Mouse (Mus musculus): ENCODE results near the gene Cnnm2. TPM values are rescaled to one million over a fixed set of nuclear protein-coding genes. Genes with fewer than 3 reads are reported as not detected.

The Cnnm2 gene
- total and polyA plus RNA-seq, 2 experiments from 2014 or later = 6.2 to 16.6 TPM

GRCm38 (mm10) chr19:46763932-46764762 lies 2.8 kb downstream of the Cnnm2 start:
- DNase-seq (no peak), ATAC-seq (no peak)
- Histone ChIP-seq H3K4me3 (ENCODE audit: low read depth, low read length) (peak overlapping the region; percentile 91), H3K4me1 (ENCODE audit: insufficient read depth) (peaks cover 18% of the 10 kb centered on the region), H3K27ac (ENCODE audit: low read depth, low read length) (no peak overlapping the region), H3K9ac (no peak overlapping the region), H3K9me3 (ENCODE audit: low read length) (no peaks in the 10 kb centered on the region), H3K36me3 (ENCODE audit: insufficient read depth) (no peaks in the 10 kb centered on the region), H3K4me2 (ENCODE audit: low read depth) (peak overlapping the region; percentile 92), H3K27me3 (ENCODE audit: insufficient read depth, low read length) (0 out of 2 replicates have a peak, but pooled peaks cover 4% of the 10 kb centered on the region)
- no peak for TF ChIP-seq CTCF (IDR thresholded peaks at IDR 0.05; ENCODE audit: low read depth)
- 54% methylated on average over 12 of the region's 12 CpGs for WGBS

- Histone ChIP-seq H3K36me3 (ENCODE audit: insufficient read depth) (no peaks in the 10 kb centered on the region), H3K9ac (no peak overlapping the region), H3K4me3 (ENCODE audit: low read depth, low read length) (peak overlapping the region; percentile 91), H3K4me2 (ENCODE audit: low read depth) (peak overlapping the region; percentile 92), H3K27ac (ENCODE audit: low read depth, low read length) (no peak overlapping the region), H3K27me3 (ENCODE audit: insufficient read depth, low read length) (0 out of 2 replicates have a peak, but pooled peaks cover 4% of the 10 kb centered on the region), H3K9me3 (ENCODE audit: low read length) (no peaks in the 10 kb centered on the region), H3K4me1 (ENCODE audit: insufficient read depth) (peaks cover 18% of the 10 kb centered on the region)
- DNase-seq (peak; percentile 16), ATAC-seq (no peak)
- WGBS = 42% methylated on average over 9 of the region's 9 CpGs
- no peak for TF ChIP-seq CTCF (IDR thresholded peaks at IDR 0.05; ENCODE audit: low read depth)
These were observed 3.3 kb downstream of the Cnnm2 start for GRCm38 (mm10) chr19:46764763-46765117.

GRCm38 (mm10) chr19:46766125-46766524 lies 4.7 kb downstream of the Cnnm2 start:
- no peak overlapping the region for H3K27ac ChIP-seq (ENCODE audit: low read depth, low read length)
- TF ChIP-seq CTCF (IDR thresholded peaks at IDR 0.05; ENCODE audit: low read depth) = no peak
- no peak for DNase-seq
- no peaks in the 10 kb centered on the region for H3K9me3 ChIP-seq (ENCODE audit: low read length)
- no peaks in the 10 kb centered on the region for H3K36me3 ChIP-seq (ENCODE audit: insufficient read depth)
- H3K4me3 ChIP-seq (ENCODE audit: low read depth, low read length) = no peak overlapping the region
- peaks cover 18% of the 10 kb centered on the region for H3K4me1 ChIP-seq (ENCODE audit: insufficient read depth)
- peak overlapping the region; percentile 24 for H3K4me2 ChIP-seq (ENCODE audit: low read depth)
- no peak overlapping the region for H3K9ac ChIP-seq
- H3K27me3 ChIP-seq (ENCODE audit: insufficient read depth, low read length) = 0 out of 2 replicates have a peak, but pooled peaks cover 4% of the 10 kb centered on the region
- no peak for ATAC-seq
- WGBS = 51% methylated on average over 5 of the region's 5 CpGs

GRCm38 (mm10) chr19:46769759-46770158 lies 8.4 kb downstream of the Cnnm2 start:
- 89% methylated on average over 11 of the region's 11 CpGs for WGBS
- Histone ChIP-seq H3K4me2 (ENCODE audit: low read depth) (no peak overlapping the region), H3K27me3 (ENCODE audit: insufficient read depth, low read length) (no peaks in the 10 kb centered on the region), H3K27ac (ENCODE audit: low read depth, low read length) (no peak overlapping the region), H3K36me3 (ENCODE audit: insufficient read depth) (no peaks in the 10 kb centered on the region), H3K9me3 (ENCODE audit: low read length) (no peaks in the 10 kb centered on the region), H3K9ac (no peak overlapping the region), H3K4me1 (ENCODE audit: insufficient read depth) (peaks cover 3% of the 10 kb centered on the region), H3K4me3 (ENCODE audit: low read depth, low read length) (no peak overlapping the region)
- no peak for ATAC-seq
- no peak for DNase-seq
- TF ChIP-seq CTCF (IDR thresholded peaks at IDR 0.05; ENCODE audit: low read depth) = no peak

DNA sequence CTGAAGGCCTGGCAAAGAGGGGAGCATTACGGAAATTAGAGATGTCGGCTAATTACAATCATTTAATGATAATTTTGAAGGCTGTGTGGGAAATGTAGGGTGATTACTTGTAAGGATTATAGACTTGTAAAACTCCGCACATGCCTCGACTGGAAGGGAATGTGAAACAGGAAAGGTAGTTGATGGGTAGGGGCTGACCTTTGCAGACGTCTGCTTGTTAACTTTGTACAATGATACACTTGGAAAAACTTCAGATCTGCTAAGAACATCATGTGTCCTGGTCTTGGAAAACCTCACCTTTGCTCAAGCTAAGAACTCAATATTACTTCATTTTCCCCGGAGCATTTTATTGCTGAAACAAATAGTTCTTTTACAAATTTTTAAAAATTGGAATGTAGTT lies 10.4 kb downstream of the Cnnm2 start:
- 78% methylated on average over 6 of the region's 6 CpGs for WGBS
- no peaks in the 10 kb centered on the region for H3K4me1 ChIP-seq (ENCODE audit: insufficient read depth)
- no peak for TF ChIP-seq CTCF (IDR thresholded peaks at IDR 0.05; ENCODE audit: low read depth)

DNA sequence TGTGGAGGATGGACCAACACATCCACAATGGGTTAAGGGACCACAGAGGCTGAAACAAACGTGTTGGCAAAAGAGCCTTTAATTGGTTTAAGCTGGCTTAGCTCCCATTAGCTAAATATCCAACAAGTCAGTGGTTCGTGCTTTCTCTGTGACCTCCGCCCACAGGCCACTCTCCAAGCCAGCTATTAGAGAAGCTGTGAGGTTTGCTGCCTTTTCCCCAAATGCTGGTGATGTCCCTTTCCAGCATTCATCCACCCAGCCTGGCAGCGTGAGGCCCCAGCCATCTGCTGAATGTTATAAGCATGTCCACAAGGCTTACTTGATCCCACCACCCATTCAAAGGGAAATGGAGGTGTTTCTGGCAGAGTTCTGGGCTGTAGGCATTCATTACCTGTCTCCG lies 15.0 kb downstream of the Cnnm2 start:
- H3K4me1 ChIP-seq (ENCODE audit: insufficient read depth) = no peaks in the 10 kb centered on the region
- H3K4me2 ChIP-seq (ENCODE audit: low read depth) = no peak overlapping the region
- H3K4me3 ChIP-seq (ENCODE audit: low read depth, low read length) = no peak overlapping the region
- WGBS = 32% methylated on average over 5 of the region's 5 CpGs
- H3K27me3 ChIP-seq (ENCODE audit: insufficient read depth, low read length) = no peaks in the 10 kb centered on the region
- DNase-seq (no peak), ATAC-seq (no peak)
- no peak overlapping the region for H3K9ac ChIP-seq
- H3K9me3 ChIP-seq (ENCODE audit: low read length) = no peaks in the 10 kb centered on the region
- H3K27ac ChIP-seq (ENCODE audit: low read depth, low read length) = no peak overlapping the region
- H3K36me3 ChIP-seq (ENCODE audit: insufficient read depth) = no peaks in the 10 kb centered on the region
- TF ChIP-seq CTCF (IDR thresholded peaks at IDR 0.05; ENCODE audit: low read depth) = no peak

More for the DNA sequence above, 10.4 kb downstream of the Cnnm2 start:
- no peak for DNase-seq
- Histone ChIP-seq H3K4me3 (ENCODE audit: low read depth, low read length) (no peak overlapping the region), H3K4me2 (ENCODE audit: low read depth) (no peak overlapping the region), H3K36me3 (ENCODE audit: insufficient read depth) (no peaks in the 10 kb centered on the region), H3K27me3 (ENCODE audit: insufficient read depth, low read length) (no peaks in the 10 kb centered on the region), H3K9ac (no peak overlapping the region), H3K27ac (ENCODE audit: low read depth, low read length) (no peak overlapping the region), H3K9me3 (ENCODE audit: low read length) (no peaks in the 10 kb centered on the region)
- no peak for ATAC-seq

DNA sequence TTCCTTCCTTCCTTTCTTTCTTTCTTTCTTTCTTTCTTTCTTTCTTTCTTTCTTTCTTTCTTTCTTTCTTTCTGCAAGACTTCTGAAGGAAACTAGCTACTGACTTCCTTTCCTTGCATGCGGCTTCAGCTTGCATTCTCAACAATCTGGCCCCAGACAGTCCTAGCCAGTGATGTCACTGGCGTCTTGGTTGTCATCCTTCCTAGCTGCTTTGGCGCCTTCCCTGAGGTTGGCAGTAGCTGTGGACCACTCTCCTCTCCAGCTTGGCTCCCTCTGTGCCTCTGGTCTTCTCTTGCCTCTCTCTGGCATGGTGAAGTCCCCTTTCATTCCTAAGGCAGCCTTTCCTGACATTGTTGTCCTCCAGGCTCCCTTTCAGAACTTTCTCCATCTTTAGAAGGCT lies 15.5 kb downstream of the Cnnm2 start:
- Histone ChIP-seq H3K27me3 (ENCODE audit: insufficient read depth, low read length) (no peaks in the 10 kb centered on the region), H3K4me2 (ENCODE audit: low read depth) (no peak overlapping the region), H3K4me1 (ENCODE audit: insufficient read depth) (no peaks in the 10 kb centered on the region), H3K27ac (ENCODE audit: low read depth, low read length) (no peak overlapping the region), H3K9me3 (ENCODE audit: low read length) (no peaks in the 10 kb centered on the region), H3K36me3 (ENCODE audit: insufficient read depth) (no peaks in the 10 kb centered on the region), H3K9ac (no peak overlapping the region), H3K4me3 (ENCODE audit: low read depth, low read length) (no peak overlapping the region)
- WGBS = 70% methylated on average over 3 of the region's 3 CpGs
- TF ChIP-seq CTCF (IDR thresholded peaks at IDR 0.05; ENCODE audit: low read depth) = no peak
- no peak for ATAC-seq
- DNase-seq = no peak
